Mouse (Mus musculus) megakaryocyte, embryonic 14.5 days (primary cell): ENCODE data around the gene Sergef.

Source experiments
- FLI1 ChIP-seq: IDR thresholded peaks from 2 replicates; pipeline ENCODE4 v1.6.1; 2012; ENCODE audit warnings: low read length, inconsistent platforms, mixed read lengths
- GATA1 ChIP-seq: IDR thresholded peaks from 3 replicates; pipeline ENCODE4 v1.6.1; 2012; ENCODE audit warnings: mixed read lengths, low read length, inconsistent platforms, borderline replicate concordance

DNA sequence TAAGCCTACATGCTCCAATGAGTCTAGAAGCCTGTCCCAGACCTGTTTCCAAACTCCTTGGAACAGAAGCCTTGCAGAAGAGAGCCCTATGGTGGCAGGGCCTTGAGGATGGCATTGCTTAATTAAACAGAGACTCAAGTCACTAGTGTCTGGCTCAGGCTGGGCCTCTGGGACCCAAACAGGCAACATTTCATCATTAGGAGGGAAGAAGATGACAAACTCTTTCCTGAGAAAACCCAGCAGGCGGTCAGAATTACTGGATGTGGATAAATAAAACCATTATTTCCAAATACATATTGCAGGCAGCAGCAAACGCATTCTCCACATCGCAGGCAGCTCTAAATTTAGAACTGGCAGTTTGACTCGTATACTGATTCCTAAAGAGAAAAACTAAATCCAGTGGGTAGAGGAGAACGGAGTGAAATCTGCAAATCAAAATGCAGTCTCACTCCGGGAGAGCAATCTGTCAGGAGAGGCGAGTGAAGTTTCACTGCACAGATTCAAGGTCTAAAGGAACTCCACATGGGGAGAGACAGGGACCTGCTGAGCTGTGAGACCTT lies 173.1 kb downstream of the Sergef start:
- no peak for TF ChIP-seq GATA1
- TF ChIP-seq FLI1: no peak
